Mouse (Mus musculus): ENCODE measurements around the gene Rtn4r.

Rtn4r gene

DNA sequence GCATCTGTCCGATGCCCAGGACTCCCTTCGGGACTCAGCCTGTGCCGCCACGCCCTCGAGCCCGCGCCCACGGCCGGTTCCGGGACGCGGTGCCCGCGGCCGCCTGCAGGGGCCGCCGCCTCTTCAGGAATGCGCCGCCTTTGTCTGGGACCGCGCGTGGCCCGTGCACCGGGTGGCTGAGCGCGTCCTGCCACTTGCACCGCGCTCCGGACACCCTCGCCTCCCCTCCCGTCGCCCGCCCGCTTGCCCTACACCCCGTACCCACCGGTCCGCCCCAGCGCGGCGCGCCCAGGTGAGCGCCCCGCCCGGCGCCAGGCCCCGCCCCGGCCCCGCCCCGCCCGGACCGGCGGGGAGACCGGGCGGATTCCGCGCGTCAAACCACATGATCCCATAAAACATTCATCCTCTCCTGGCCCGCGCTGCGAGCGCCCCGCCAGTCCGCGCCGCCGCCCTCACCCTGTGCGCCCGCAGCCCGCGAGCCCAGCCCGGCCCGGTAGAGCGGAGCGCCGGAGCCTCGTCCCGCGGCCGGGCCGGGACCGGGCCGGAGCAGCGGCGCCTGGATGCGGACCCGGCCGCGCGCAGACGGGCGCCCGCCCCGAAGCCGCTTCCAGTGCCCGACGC, at the start of gene Rtn4r:
TSS of gene Rtn4r (plus strand) at position 402 of the 621 bp plus-strand sequence.
- peak; percentile 24 for DNase-seq (ENCODE audit: low spot score)

DNA sequence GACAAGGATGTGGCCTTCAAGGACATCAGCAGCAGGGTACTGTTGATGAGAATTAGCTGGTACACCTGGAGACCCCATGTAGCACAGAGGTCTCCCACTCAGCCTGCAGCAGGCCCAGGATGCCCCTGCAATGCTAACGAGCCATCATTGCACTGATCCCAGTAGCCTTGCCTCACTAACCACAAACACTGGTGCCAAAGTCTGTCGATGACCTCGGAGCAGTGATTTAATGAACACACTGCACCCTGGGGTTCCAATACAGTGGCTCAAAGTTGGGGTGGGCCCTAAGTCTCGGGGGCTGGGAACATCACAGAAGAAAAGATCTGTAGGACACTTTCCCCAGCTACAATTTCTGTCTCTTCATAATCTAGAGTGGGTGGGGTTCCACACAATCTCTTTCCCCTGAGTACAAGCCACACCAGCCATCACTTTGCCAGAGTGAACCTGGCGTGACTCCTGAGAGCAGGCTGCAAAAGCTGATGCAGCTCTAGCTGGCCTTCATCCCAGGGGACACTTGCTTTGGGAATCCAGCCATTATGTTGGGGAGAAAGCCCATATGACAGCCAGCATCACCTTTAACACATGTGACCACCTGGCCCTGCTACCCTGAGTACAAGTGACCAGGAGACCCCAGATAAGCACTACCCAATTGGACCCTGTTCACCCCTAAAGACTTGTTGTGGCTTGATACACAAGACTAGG, 49.0 kb upstream of the Rtn4r start:
- DNase-seq (ENCODE audit: low spot score): no peak

DNA sequence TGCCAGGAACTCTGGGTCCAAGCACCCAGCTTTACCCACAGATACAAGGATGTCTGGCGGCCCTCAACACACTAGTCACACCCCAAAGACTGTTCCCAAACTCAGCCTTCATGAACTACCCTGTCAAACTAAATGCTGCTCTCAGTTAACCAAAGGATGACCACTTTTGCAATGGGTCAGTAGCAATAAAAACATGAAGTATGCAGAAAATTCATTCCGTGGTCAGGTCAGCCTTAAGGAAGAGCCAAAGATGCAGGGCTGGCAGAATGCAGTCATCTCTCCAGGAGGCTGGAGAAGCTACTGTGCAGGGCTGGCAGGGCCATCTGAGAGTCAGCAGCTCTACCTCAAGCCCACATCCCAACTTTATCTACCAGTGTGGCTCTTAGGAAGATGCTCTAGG, 48.1 kb upstream of the Rtn4r start:
- no peak for DNase-seq (ENCODE audit: low spot score)

DNA sequence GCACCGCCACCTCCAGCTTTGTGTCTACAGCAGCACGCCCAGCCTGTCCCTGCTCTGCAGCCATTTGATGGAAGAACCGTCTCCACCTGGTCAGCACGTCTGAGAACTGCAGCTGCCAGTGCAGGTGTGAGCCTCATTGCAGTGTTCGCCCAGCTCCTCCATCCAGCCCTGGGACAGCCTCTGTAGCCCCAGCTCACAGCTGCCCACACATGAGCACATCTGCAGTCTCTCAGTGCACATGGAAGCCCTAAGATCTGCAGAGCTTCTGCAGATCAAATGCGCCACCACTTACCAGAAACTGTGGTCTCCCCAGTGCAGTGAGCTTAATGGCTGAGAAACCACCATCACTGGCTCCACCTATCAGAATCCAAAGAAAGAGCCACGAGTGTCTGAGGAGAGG, 47.3 kb upstream of the Rtn4r start:
- no peak for DNase-seq (ENCODE audit: low spot score)

DNA sequence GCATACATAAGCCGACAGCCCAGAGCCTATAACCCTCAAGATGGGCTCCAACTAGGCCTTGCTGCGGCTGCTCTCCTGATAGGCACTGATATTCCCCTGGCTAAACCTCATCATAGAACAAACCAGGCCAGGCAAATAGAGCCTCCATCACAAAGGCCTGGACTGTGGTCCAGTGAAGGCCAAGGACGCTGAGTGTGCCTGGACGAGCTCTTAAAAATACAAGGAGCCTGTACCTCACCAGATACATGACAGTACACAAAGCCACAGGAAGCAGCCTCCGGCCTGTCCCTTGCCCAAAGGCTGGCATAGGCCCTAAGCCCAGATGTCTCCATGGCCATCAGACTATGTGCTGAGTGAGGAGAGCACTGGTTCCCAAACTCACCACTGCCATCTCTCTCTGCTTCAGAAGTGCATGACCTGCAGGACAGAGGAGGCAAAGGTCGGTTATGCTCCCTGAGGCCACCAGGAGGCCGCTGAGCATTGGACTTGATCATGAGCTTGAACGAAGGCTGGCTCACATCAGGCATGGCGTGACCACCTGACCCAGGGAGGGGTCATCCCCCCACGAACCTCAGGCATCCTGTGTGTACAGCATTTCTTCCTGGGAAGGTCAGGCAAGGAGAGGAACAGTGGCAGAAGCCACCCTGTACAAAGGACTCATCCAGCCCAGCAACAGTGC, 46.2 kb upstream of the Rtn4r start:
- no peak for DNase-seq (ENCODE audit: low spot score)

DNA sequence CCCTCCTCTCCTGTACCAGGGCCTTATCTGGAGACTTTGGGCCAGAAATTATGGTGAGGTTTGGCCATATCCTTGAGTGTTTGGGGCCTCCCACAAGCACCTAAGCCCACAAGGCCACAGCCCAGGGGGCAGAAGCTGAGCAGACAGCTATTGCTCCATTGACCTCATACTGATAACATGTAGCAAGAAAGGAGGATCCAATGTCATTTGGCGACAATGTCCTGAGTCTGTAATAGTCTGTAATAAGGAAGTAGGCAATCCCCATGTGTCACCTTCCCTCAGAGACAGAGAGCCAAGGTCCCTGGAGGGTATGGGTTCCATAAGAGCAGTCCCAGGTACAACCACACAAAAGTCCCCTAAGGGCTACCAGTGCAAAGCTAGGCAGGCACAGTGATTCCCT, 45.2 kb upstream of the Rtn4r start:
- DNase-seq (ENCODE audit: low spot score): no peak

DNA sequence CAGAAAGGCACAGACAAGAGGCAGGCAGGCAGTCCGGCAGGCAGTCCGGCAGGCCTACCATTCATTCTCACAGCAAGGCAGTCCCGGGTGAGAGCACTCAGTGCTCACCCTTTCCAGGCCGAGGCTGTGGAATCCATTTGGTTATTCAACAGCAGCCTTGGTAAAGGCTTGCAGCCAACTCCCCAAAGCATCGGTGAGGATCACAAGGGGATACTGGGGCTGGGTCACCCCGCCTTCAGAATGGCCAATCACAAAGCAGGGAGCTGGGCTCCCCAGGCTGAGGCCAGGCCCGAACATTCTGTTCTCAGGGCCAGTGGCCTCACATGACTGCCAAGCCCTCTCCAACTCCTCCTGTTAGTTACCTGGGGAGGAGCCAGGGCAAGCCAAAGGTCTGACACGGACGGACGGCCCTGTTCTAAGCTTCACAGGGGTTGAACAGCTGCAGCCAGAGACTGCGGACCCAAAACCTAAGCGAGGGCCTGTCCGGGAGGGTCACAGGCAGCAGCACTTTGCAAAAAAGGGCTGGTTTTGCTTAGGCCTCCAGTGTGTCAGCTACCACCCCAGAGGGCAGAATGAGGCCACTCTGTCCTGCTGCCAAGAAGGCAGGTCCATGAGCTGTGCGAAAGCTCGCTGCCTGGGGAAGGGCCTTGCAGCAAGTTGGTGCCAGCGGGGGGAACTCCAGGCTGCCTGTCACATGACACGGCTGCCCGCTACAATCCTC, 44.1 kb upstream of the Rtn4r start:
- peak; percentile 57 for DNase-seq (ENCODE audit: low spot score)

DNA sequence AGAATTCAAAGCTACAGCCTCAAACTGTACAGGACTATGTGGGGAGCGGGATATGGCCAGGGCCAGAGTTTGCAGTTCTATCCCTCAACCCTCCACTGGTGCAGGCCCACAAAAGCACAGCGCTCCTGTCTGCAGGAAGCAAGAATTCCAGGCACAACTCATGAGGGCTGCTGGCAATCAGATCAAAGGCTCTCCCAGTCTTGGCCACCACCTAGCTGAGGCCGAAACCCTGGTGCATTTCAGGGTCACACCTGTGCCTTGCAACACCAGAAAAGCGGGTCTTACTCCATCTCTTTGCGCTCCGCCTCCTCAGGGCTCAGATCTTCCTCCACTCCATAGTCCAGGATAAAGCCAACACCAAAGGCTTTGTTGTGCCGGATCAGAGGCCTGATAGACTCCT, 43.2 kb upstream of the Rtn4r start:
- no peak for DNase-seq (ENCODE audit: low spot score)

DNA sequence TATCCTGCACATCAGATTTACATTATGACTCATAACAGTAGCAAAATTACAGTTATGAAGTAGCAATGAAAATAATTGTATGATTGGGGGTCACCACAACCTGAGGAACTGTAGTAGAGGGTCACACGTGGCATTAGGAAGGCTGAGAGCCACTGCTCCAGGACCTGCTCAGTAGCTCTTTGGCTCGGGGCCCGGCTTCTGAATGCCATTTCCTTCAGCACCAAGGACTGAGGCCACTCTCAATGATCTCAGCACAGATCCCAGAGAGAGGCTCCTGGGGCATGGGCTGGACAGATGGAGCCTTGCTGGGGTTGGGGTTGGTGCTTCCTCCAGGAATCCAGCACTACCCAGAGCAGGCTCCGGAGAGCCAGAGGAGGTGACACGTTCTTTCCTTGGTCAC, 40.3 kb upstream of the Rtn4r start:
- DNase-seq (ENCODE audit: low spot score): no peak

DNA sequence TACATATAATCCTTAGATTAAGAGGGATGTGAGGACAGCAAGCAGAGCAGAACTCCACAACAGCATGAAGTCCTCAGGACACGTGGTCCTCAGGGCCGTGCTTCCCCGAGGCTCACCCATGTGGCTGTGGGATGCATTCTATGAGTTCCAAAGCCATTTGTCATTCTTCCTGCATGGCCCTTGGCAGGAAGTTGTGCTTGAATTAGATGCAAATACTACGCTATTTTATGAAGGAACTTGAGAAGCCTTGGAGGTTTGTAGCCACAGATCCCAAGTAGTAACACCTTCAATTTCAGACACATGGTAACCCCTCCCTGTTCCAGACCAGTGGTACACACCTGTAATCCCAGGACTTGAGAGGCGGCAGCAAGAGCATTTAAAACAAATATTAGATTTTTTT, 31.1 kb upstream of the Rtn4r start:
- no peak for DNase-seq (ENCODE audit: low spot score)

DNA sequence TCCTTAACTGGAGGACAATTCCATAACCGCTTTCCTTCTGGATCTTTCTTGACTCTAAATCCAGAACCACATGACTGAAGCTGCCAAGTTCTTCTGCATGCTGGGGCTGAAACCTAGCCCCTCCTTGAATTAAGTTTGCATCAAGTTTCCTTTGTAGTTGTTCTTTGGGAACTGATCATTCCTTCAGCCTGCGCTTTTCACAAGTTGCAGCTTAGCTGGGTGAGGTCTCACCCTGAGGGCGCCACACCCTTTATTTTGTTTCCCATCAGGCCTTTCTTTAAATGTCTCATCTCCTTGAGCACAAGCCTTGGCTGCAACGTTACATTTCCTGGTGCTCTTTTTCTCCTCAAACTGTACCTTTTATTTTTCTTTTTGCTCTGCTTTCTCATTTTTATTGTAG, 24.6 kb upstream of the Rtn4r start:
- no peak for DNase-seq (ENCODE audit: low spot score)

DNA sequence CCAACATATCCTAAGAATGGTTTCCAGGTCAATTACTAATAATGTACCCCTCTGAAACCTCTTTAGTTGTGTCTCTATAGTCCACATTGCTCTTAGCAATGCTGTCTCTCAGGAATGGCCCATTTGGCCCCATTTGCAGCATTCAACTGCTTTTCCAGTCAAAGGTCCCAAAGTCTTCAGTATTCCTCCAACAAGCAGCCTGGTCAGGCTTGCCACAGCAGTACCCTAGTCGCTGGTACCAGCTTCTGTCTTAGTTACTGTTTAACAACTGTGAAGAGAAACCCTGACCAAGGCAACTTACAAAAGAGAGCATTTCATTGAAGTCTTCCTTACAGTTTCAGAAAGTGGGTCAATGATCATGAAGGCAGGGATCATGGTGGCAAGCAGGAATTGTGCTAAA, 24.1 kb upstream of the Rtn4r start:
- DNase-seq (ENCODE audit: low spot score): no peak

DNA sequence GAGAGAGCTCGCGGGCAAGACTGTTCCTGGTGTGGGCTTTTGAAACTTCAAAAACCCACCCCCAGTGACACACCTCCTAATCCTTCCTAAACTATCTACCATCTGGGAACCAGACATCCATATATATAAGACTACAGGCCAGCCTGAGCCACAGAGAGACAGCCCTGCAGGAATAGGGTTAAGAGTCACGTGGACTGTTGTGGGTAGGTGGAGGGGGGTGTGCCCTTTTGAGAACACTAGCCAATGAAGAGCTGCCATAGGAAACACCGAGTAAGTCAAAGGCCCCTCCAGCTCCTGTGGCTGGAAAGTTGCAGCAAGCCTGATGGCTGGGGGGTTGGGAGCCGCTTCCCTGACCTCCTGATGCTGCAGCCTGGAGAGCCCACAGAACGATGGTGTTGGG, 23.6 kb upstream of the Rtn4r start:
- DNase-seq (ENCODE audit: low spot score): no peak

DNA sequence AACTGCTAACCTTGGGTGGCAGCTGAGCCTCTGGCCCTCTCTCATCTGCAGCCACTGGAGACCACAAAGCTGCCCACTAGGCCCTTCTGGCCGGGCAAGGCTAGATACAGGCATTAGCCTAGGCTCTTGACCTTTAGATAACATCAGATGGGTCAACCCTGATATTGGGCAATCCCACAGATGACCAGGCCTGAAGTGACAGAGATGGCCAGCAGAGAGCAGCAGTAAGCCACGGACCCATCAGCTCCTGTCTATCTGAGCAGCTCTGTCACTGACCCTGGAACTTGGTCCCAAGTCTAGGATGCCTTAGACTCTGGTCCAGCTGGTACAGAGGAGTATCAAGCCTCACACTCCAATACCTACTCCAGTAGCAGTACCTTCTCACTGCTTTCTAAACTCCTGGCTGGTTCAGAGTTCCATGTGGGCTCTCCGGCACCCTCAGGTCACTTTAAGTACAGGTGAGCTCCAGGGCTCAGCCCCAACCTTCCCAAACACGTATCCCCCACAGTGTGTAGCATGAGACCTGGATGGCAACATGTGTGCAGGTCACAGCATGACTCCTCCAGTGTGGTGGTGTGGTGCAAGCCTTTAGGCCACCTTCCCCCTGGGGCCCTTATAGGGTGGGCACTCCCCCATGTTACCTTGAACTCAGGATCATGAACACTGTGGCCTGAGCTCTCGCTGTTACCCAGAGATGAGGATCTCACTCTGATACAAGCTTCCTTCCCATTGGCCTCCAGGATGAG, 19.0 kb upstream of the Rtn4r start:
- DNase-seq (ENCODE audit: low spot score): peak; percentile 74

DNA sequence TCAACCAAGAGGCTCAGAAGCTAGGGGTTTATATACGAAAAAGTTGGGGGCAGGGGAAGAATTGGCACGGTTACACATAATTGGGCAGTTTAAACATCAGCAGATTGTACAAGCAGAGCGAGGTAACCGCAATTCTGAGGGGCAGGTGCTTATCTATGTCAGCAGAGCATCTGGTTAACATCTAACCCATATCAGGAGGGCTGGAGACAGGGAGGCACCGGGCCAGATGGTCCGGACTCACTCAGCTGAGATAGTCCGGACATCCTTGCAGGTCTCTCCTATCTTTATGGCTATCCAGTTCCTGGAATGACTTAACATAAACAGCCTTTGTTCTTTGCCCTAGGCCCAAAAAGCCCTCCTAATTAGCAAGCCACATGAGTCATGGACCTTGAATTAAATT, 16.4 kb upstream of the Rtn4r start:
- no peak for DNase-seq (ENCODE audit: low spot score)

DNA sequence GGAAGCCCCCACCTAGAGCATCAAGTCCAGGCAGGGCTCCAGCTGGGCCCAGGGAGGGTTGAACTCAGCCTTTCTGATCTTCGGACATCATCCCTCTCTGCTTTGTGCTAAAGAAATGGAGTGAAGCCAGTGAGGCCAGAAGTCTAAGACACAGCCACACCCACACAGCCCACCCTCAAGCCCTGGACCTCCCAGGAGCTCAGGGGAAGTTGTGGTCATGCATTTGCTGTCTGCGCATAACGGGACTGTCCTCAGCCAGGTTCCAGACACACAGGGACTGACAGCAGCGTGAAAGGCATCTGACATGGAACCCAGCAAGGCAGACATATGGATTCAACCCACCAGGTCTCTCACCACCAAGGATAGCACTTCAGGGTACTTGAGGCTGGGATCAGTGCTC, 11.0 kb upstream of the Rtn4r start:
- DNase-seq (ENCODE audit: low spot score): no peak

DNA sequence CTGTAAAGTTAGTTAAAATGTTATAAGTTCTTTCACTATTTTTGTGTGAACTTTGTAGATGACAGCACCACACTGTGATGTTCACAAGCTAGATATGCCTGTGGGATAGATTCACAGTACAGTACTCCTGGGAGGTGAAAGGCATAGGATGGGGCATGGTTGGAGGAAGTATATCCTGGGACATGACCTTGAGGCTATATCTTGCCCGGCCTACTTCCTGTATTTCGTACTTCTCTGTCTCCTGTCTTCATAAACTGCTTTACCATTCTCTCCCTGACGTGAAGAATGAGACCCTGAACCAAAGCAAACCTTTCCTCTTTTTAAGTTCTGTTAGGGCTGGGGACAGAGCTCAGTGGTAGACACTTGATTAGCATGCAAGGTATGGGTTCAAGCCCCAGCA, 9.2 kb upstream of the Rtn4r start:
- no peak for DNase-seq (ENCODE audit: low spot score)

DNA sequence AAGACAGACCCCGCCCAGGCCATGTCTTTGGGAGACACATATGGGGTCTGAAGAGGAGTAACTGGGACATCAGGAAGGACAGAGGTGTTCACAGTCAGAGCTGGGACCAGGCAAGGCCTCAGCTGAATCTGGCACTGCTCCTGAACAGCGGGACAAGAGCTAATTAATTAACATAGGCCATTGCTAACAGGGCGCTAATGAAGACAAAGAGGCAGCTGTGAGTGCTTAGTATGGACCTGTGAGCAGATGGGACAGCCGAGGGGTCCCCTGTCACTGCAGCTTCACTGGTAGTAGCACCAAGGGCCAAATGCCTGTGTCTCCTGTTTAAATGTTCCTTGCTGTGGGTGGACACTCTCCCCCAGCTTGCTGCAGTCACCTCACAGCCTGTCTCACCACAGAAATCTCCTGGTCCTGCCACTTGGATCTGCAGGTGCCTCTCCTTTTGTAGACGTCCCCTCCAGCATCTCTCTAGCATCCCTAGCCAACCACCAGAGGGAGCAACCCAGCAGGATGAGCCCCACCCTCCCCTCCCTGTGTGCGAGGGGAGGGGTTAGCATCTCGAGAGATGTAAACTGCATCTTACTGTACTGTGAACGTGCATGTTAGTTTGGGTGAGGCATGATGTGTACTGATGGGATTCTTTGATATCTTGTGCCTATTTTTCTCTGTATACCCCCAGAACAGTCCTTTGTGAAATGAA, 8.3 kb upstream of the Rtn4r start:
- DNase-seq (ENCODE audit: low spot score): no peak

DNA sequence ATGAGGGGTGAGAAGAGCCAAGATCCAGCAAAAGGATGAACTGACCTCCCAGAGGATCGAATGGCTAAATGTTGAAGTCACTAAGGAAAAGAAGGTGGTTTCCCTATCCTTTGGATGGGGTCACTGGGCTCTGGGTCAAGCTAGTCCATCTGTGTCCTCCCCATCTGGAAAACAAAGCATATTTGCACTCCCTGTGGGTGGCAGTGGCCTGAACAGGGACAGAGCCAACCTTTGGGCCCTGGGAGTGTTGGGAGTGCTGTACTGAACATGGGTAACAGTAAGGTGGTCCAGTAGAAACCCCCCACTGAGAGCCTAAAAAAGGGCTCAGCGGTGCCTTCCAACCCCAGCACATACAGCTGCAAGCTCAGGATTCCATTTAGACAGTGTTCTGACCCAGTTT, 4.7 kb upstream of the Rtn4r start:
- no peak for DNase-seq (ENCODE audit: low spot score)

DNA sequence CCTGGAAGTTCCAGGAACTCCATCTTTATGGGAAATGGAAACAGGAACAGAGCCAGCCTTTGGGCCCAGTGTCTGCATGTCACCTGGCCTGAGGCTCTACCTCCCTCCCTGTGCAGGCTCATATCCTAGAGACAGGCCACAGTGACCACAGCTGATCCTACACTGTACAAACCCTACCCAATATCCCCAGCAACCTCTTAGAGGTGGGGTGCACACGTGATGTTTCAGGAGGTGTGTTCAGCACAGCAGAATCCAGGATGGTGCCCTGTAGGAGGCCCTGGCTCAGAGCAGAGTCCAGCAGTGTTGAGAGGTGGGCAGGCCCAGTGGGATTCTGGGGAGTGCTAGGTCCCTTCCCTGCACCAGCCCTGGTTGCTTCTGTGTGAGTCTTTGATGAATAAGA, 4.0 kb upstream of the Rtn4r start:
- no peak for DNase-seq (ENCODE audit: low spot score)

DNA sequence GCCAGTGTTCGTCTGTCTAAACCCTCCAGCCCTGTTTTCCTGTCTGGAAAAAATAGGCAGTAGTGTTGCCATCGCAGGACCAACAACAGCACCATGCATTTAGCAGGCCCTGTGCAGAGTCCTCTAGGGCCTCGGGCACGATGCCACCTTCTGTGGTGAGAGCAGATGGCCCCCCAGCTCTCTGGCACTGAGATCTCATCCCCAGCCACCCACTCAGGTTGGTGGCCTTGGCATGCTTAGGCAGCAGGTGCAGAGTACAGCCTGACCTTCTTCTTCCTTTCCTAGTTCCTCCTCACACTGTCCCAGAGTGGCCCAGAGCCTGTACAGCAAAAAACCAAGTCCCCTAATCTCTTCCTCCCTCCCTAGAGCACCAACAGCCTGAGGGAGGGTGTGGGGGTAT, 3.4 kb upstream of the Rtn4r start:
- DNase-seq (ENCODE audit: low spot score): no peak

DNA sequence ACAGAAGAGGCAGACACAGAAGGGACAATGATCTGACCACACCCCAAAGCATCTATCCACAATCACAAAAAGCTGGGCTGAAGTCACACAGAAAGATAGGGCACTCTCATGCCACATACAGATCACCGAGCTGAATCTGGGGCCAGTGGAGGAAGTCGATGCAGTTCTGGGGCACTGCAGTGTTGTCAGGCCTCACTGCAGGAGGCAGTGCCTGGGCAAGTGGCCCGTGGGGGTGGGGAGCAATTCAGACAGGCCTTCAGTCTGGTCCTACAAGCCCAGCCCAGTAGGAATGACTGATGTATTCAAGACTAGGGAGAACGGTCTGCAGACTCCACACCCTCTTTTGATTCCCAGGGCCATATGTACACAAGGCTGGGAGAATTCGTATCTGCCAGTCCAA, 2.8 kb upstream of the Rtn4r start:
- DNase-seq (ENCODE audit: low spot score): no peak
